8 mouse cellular contexts compared by ENCODE assay signal in genomic region chr9:15357484-15358275, GRCm38 (mm10). TPM values are rescaled to one million over a fixed set of nuclear protein-coding genes. Genes with fewer than 3 reads are reported as not detected.
DNase-seq lines count a peak whose midpoint lies in the region; ATAC-seq and TF ChIP-seq lines count a peak whose summit lies in the region.

Gene Cep295 (minus strand): TSS chr9:15357788.

- H3K4me1 ChIP-seq in hindbrain, embryonic 13.5 days (replicated peaks): peaks cover 18% of the 10 kb centered on the region

- peaks cover 7% of the 10 kb centered on the region for H3K36me3 ChIP-seq in hindbrain, embryonic 13.5 days

- in situ Hi-C loops in Patski (cut with MboI; ENCODE audit: low pct_unique_long_range_greater_than_20kb): no loop called here

- H3K4me3 ChIP-seq in hindbrain, embryonic 13.5 days: peak within 1 kb of the TSS; percentile 61

- no peaks in the 10 kb centered on the region for H3K9me3 ChIP-seq in hindbrain, embryonic 13.5 days

- peak within 1 kb of the TSS; percentile 86 for H3K27ac ChIP-seq in hindbrain, embryonic 13.5 days

- H3K27me3 ChIP-seq in Patski: peaks cover 15% of the 10 kb centered on the region
- 0 out of 2 replicates have a peak, but pooled peaks cover 17% of the 10 kb centered on the region for H3K27me3 ChIP-seq in hindbrain, embryonic 13.5 days

- 4% methylated on average over 60 of the region's 60 CpGs for WGBS in hindbrain, embryonic 13.5 days

- DNase-seq in Patski (ENCODE audit: low read depth, low spot score): peak; percentile 46
- DNase-seq in cerebellum, postnatal 14 days: peak; percentile 99
- peak; percentile 90 to 94 for DNase-seq in frontal cortex, postnatal 14 days (ENCODE audit: low spot score in 2 of 2)
- peak; percentile 91 to 92 for DNase-seq in layer of hippocampus, postnatal 25 days (ENCODE audit: extremely low spot score in 1 of 2, low spot score in 1 of 2)
- DNase-seq in lung, postnatal 25 days (ENCODE audit: low spot score): peak; percentile 96
- peak; percentile 96 for DNase-seq in retina, embryonic 14.5 days (ENCODE audit: low spot score)
- peak; percentile 99 for DNase-seq in thymus, postnatal 4 days

- no peak for TF ChIP-seq CTCF in Patski (IDR thresholded peaks at IDR 0.05)

- CTCF ChIA-PET in Patski (lab: Charles Lee): no interaction called here

- H3K4me2 ChIP-seq in hindbrain, embryonic 13.5 days: peak within 1 kb of the TSS; percentile 67

- H3K9ac ChIP-seq in hindbrain, embryonic 13.5 days: peak within 1 kb of the TSS; percentile 78

- POLR2A ChIA-PET in Patski (lab: Charles Lee): interaction anchor here (0.6 to 1.0 kb wide), 3 partner anchors 16 to 100 kb away, joined by 3 to 5 read pairs (median 3); partner anchors contain the start of gene Med17

- peak; percentile 100 for ATAC-seq in Patski
- peak; percentile 100 for ATAC-seq in hindbrain, embryonic 13.5 days (ENCODE audit: low FRiP score)

RNA-seq across cellular contexts. Expression of gene Cep295, which starts in this region (rescaled TPM):
- polyA plus RNA-seq in Patski (2021): 17.3 TPM
- polyA plus RNA-seq in hindbrain, embryonic 13.5 days (2015; fragmentation: Nextera tagmentation; extraction: Ambion mirVana): 14.3 and 17.4 TPM in 2 replicates
- total RNA-seq in layer of hippocampus, postnatal 25 days (2021): 10 to 100 TPM; 17.6 to 24.1 TPM

Comparison
In these comparisons a context has a peak if more than half of its experiments do, and no peak if none do; other contexts are left out.
1. Peak in every context shown above with its lines: DNase-seq, ATAC-seq, H3K4me3 ChIP-seq and H3K27ac ChIP-seq.
2. DNase-seq: peak in every context shown above with its lines; median percentile 99 in cerebellum, postnatal 14 days; 99 in thymus, postnatal 4 days; 96 in lung, postnatal 25 days; 96 in retina, embryonic 14.5 days; 92 in frontal cortex, postnatal 14 days; 92 in layer of hippocampus, postnatal 25 days; 46 in Patski.